Mouse (Mus musculus): ENCODE measurements around the gene Adk.

- no peak for TF ChIP-seq CTCF (IDR thresholded peaks at IDR 0.05; ENCODE audit: borderline replicate concordance, control insufficient read depth, extremely low read depth, insufficient read depth, low read length, poor library complexity)
- TF ChIP-seq POLR2A (IDR thresholded peaks at IDR 0.05; ENCODE audit: control insufficient read depth, extremely low read depth, insufficient read depth, low read length, poor library complexity), result no peak
Observed at GRCm38 (mm10) chr14:21406946-21407345, 354.6 kb downstream of the Adk start.

Data from thymus, adult 2 months (tissue).